Mouse (Mus musculus): ENCODE results near the gene Insc. TPM values are rescaled to one million over a fixed set of nuclear protein-coding genes. Genes with fewer than 3 reads are reported as not detected.

The Insc gene
- total and polyA plus RNA-seq, 3 experiments, result not detected

DNA sequence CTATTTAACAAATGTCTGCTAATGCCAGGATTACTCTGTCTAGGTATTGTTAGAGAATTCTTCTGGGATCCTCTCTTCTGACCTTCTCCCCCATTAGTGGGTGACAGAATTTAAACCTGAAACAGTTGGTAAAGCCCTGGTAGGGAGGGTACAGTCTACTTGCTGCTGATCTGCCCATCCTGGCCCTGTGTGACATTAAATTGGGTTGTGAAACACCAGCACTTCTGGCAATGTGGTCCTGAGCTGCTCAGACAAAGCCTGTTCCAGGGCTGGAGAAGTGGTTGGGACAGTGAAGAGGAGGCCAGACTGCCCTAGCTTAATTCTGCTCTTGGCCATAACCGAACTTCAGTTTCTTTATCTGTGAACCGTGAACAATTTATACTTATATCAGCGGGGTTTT, 27.1 kb downstream of the Insc start:
- Histone ChIP-seq H3K27ac (ENCODE audit: insufficient read depth, low read depth) (no peak overlapping the region), H3K9me3 (replicated peaks; ENCODE audit: low read length) (no peaks in the 10 kb centered on the region), H3K4me3 (replicated peaks in 1 of 3; ENCODE audit: low read depth in 2 of 3, low read length in 2 of 3, poor library complexity in 1 of 3) (no peak overlapping the region), H3K36me3 (replicated peaks in 1 of 2; ENCODE audit: control insufficient read depth in 1 of 2, insufficient read depth in 1 of 2, low read length in 1 of 2) (no peaks in the 10 kb centered on the region), H3K79me2 (replicated peaks; ENCODE audit: control insufficient read depth, extremely low read depth, insufficient read depth, poor library complexity, severe bottlenecking) (no peaks in the 10 kb centered on the region), H3K9ac (ENCODE audit: insufficient read depth, low read depth) (no peak overlapping the region), H3K27me3 (replicated peaks) (no peaks in the 10 kb centered on the region), H3K4me2 (ENCODE audit: insufficient read depth, low read depth, poor library complexity, severe bottlenecking) (no peak overlapping the region), H3K4me1 (ENCODE audit: control insufficient read depth in 1 of 2, insufficient read depth in 2 of 2) (peaks cover 0 to under 1% of the 10 kb centered on the region in 2 experiments; a peak in 2 of 4 replicates)
- dilution Hi-C loops (cut with MboI; ENCODE audit: extremely low pct_ligation_motif_present, extremely low pct_unique_long_range_greater_than_20kb, low sequenced_read_pairs) (no loop called here), in situ Hi-C loops (cut with MboI; ENCODE audit: low pct_ligation_motif_present, low pct_unique_long_range_greater_than_20kb, low sequenced_read_pairs) (no loop called here)
- no peak for DNase-seq (ENCODE audit: extremely low read depth)
- no peak for TF ChIP-seq EP300 (IDR thresholded peaks at IDR 0.05; ENCODE audit: low read length)
- TF ChIP-seq IRF4 (IDR thresholded peaks at IDR 0.05; ENCODE audit: low read depth, low read length), result no peak
- TF ChIP-seq TBP (conservative IDR thresholded peaks at IDR 0.05; ENCODE audit: low read depth, low read length), result no peak
- no peak for TF ChIP-seq E2F4 (IDR thresholded peaks at IDR 0.05; ENCODE audit: insufficient replicate concordance, low read depth, low read length)
- TF ChIP-seq MAFK (IDR thresholded peaks at IDR 0.05; ENCODE audit: insufficient replicate concordance, low read length), result no peak
- no peak for TF ChIP-seq GABPA (IDR thresholded peaks at IDR 0.05; ENCODE audit: insufficient replicate concordance, low read depth, low read length)
- no peak for TF ChIP-seq ZMIZ1 (IDR thresholded peaks at IDR 0.05; ENCODE audit: low read depth, low read length)
- TF ChIP-seq JUN (IDR thresholded peaks at IDR 0.05; ENCODE audit: insufficient read depth, low read depth, low read length), result no peak
- TF ChIP-seq RCOR1 (conservative IDR thresholded peaks at IDR 0.05; ENCODE audit: low read depth, low read length), result no peak
- TF ChIP-seq ETS1 (conservative IDR thresholded peaks at IDR 0.05; ENCODE audit: low read depth, low read length), result no peak
- no peak for TF ChIP-seq MAX (IDR thresholded peaks at IDR 0.05; ENCODE audit: low read length)
- no peak for TF ChIP-seq SMC3 (IDR thresholded peaks at IDR 0.05; ENCODE audit: low read depth, low read length)
- TF ChIP-seq TCF12 (IDR thresholded peaks at IDR 0.05; ENCODE audit: low read depth, low read length), result no peak
- TF ChIP-seq NELFE (IDR thresholded peaks at IDR 0.05; ENCODE audit: low read depth, low read length), result no peak
- TF ChIP-seq KAT2A (IDR thresholded peaks at IDR 0.05; ENCODE audit: insufficient replicate concordance, low read length), result no peak
- TF ChIP-seq MEF2A (IDR thresholded peaks at IDR 0.05; ENCODE audit: borderline replicate concordance, low read depth, low read length), result no peak
- no peak for TF ChIP-seq BHLHE40 (IDR thresholded peaks at IDR 0.05; ENCODE audit: low read depth, low read length)
- no peak for TF ChIP-seq MYC (IDR thresholded peaks at IDR 0.05; ENCODE audit: low read depth, low read length)
- TF ChIP-seq UBTF (IDR thresholded peaks at IDR 0.05; ENCODE audit: low read depth, low read length), result no peak
- no peak for TF ChIP-seq ELF1 (IDR thresholded peaks at IDR 0.05; ENCODE audit: low read depth, low read length)

DNA sequence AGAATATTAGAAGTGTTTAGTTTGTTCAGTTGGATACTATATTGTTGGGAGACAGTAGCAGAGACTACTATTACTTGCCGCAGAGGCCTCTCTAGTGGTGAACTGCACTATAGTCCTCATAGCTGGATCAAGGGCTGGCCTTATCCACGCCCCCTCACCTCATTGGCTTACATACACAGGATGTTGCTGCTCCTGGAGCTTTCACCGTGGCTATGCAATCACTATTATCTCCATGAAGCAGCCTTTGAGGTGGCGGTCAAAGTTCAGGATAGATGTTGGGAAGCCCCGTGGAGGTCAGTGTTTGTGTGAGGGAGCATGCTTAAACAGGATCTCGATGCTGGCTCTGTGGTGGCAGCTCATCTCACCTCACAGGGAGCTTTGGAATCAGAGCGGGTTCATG, 28.3 kb downstream of the Insc start:
- H3K9ac ChIP-seq (ENCODE audit: insufficient read depth, low read depth), result no peak overlapping the region
- no peaks in the 10 kb centered on the region for H3K36me3 ChIP-seq (replicated peaks in 1 of 2; ENCODE audit: control insufficient read depth in 1 of 2, insufficient read depth in 1 of 2, low read length in 1 of 2)
- dilution Hi-C loops (cut with MboI; ENCODE audit: extremely low pct_ligation_motif_present, extremely low pct_unique_long_range_greater_than_20kb, low sequenced_read_pairs) (no loop called here), in situ Hi-C loops (cut with MboI; ENCODE audit: low pct_ligation_motif_present, low pct_unique_long_range_greater_than_20kb, low sequenced_read_pairs) (no loop called here)
- H3K79me2 ChIP-seq (replicated peaks; ENCODE audit: control insufficient read depth, extremely low read depth, insufficient read depth, poor library complexity, severe bottlenecking), result no peaks in the 10 kb centered on the region
- no peaks in the 10 kb centered on the region for H3K27me3 ChIP-seq (replicated peaks)
- H3K27ac ChIP-seq (ENCODE audit: insufficient read depth, low read depth), result no peak overlapping the region
- no peaks in the 10 kb centered on the region; a peak in 1 of 4 replicates for H3K4me1 ChIP-seq (ENCODE audit: control insufficient read depth in 1 of 2, insufficient read depth in 2 of 2)
- no peak for TF ChIP-seq MEF2A (IDR thresholded peaks at IDR 0.05; ENCODE audit: borderline replicate concordance, low read depth, low read length)
- TF ChIP-seq MAX (IDR thresholded peaks at IDR 0.05; ENCODE audit: low read length), result no peak
- H3K9me3 ChIP-seq (replicated peaks; ENCODE audit: low read length), result no peaks in the 10 kb centered on the region
- no peak for DNase-seq (ENCODE audit: extremely low read depth)
- no peak overlapping the region for H3K4me3 ChIP-seq (replicated peaks in 1 of 3; ENCODE audit: low read depth in 2 of 3, low read length in 2 of 3, poor library complexity in 1 of 3)
- no peak overlapping the region for H3K4me2 ChIP-seq (ENCODE audit: insufficient read depth, low read depth, poor library complexity, severe bottlenecking)

All from CH12.LX (cell line).